Mouse (Mus musculus): Measurements from ENCODE around the gene Olfr70.

The Olfr70 gene

DNA sequence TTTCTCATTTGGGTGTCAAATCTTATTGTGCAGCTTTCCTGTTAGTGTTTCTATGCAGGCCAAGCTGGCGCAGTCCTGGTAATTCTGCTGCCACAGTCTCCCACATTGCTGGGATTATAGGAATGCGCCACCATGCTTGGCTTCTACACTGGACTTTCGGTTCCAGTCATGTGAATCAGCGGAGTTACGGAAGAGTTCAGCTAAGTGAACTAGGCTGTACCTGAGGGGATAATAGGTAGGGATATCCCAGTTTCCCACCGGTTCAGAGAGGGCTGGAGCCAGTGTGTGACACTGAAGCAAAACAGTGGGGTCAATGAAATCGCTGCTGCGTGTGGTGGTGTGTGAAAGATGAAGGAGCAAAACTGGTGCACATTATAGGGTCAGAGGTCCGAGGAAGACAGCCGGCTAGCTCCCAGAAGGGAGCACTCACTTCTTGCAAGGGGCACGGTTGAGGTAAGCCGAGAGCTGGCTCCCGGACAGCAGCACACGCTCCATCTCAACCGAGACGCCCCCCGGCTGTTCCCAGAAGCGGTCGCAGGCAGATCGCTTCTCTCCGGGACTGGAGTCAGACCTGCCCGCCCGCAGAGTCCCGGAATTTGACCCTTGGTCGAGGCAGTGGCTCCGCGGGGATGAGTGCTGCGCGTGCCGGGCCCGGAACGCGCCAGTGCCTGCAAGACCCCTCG, 44.8 kb downstream of the Olfr70 start:
- no peak for DNase-seq (ENCODE audit: low spot score)

DNA sequence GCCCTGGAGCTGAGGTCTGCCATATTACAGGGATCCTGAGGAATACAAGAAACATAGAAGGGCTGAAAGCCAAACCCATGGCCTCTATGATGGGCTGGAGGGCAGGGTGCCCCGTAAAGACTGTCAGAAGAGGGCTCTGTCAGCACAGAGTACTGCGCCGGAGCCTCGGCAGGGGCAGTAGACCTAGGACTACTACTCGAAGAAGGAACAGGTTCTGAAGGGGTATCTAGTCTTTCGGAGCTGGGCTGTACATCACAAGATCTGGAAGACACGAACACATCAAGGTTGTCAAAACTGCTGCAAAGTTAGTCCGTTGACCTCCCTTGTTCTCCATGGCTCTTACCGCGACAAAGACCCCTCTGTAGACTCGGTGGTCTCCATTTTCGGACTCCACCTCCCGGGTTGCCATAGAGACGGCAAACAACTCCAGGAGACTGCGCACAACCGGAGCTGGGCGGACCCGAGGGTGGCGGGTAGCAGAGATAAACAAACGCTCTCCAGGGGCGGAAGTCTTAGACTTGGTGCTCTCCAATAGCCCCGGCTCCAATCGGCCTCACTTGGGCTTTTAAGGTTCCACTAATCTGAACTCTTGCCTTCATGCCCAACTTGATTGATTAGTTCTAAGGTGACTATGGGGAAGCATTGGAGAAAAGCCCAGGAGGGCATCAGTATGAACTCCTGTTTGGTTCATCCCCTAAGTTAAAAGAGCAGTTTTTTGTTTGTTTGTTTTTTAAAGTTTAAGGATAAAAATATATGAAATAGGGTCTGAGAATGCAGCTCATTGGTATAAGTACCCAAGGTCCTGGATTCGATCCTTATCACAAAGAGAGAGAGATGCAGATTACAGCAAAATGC, 47.2 kb downstream of the Olfr70 start, which contains the start of gene Spag8:
Gene Spag8 (minus strand): TSS at position 434 of the 855 bp plus-strand sequence.
- DNase-seq (ENCODE audit: low spot score): no peak

DNA sequence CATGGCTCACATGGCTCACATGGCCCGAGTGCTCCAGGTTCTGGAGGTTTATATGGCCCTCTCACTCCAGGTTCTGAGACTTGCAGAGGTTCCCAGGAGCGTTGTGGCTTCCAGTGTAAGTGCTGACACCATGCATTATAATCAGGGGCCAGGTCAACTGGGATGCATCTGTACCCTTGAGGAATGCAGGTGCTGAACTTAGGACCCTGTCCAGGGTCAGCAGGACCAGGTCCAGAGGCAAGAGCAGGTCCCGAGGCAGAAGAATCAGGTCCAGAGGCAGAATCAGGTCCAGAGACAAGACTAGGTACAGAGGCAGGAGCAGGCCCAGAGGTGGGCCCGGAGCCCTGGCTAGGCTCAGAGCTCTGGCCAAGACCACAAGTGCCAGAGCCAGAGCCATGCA, 47.9 kb downstream of the Olfr70 start:
- DNase-seq (ENCODE audit: low spot score): no peak

DNA sequence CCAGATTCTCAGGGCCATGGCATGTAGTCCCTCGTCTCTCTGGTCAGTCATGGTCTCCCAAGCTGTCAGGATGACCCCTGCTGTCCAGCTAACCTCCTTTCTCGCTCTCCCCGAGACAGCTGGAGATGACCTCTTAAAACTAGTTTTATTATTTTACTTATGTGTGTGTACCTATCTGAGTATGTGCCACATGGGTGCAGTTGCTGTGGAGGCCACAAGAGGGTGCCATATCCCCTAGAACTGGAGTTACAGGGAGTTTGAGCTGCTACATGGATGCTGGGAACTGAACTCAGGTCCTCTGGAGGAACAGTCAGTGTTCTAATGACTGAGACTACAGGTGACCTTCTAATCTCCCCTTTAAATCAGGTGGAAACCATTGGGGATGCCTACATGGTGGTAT, 50.8 kb downstream of the Olfr70 start:
- no peak for DNase-seq (ENCODE audit: low spot score)
